Mouse (Mus musculus) ovary, postnatal 14 days (tissue): Measurements from ENCODE around the gene Tmem273.

ENCODE experiments used
- DNase-seq: peaks from one replicate; pipeline ENCODE4 v3.0.0; 2022; ENCODE audit warnings: low spot score

Gene Tmem273

DNA sequence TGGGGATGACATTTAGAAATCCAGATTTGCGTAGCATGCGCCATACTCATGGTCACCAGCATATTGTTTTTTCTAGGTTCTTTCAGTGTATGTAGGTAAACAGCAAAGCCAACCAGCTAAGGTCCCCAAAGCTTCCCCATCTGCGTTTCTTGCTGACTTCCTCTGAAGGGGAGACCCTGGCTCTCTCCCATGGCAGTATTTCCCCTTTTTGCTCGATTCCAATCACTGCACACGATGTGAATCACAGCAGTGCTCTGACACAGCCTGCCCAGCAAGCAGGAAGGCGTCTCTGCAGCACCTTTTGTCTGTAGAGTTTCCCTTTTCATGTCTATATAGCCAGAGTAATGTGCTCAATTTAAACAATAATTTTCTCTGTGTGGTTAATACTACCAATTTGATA lies 26.7 kb downstream of the Tmem273 start:
- DNase-seq: no peak

DNA sequence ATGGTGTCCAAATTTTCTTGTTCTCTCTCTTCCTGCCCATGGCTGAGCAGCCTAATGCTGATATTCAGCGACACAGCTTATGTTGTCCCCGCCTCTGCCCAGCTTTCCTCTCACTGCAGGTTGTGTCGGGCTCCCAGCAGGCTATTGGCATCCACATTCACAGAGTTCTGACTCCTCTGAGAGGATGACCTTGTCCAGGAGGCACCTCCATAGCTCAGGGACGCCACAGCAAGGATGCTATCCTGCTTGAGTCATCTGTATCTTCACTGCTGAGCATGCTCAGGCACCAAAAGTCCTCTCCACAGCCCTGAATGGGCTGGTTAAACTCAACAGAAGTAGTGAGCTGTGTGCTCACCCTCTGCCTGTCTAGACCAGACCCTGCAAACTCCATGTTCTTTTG lies 29.2 kb downstream of the Tmem273 start:
- no peak for DNase-seq

DNA sequence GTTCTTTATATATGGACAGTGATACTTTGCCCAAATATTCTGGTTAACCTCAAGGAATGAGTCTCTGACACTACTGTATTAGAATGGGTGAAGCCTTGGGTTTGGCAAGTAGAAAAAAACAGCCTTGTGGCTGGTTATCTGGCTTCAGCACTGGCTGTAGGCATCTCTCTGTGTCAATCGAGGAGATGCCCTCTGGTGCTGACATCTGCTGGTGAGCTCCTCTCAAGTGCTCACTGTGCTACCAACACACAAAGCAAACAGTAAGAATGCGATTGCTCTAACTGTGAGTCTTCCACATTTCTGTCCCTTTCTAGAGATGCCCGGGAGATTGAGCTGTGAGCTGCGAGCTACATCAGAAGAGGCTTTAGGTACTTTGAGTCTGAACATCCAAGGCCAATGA lies 30.8 kb downstream of the Tmem273 start:
- DNase-seq: no peak

DNA sequence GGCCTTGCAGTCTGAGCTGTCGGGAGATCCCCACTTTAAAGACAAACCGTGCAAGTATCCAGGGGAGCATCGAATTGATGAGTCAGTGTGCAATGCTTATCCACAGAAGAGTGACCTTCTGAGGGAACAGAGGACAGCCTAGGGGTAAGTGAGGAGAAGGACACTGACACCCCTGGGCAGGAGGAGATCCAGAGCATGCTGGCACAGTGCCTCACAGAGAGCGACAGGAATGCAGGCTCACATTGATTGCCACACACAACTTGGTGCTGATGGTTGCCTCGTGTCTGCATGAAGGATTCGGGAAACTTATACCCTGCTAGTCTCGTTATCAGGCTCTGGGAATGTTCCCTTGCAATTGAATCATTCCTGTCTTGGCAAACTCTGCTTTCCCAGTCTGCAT lies 31.5 kb downstream of the Tmem273 start:
- no peak for DNase-seq

DNA sequence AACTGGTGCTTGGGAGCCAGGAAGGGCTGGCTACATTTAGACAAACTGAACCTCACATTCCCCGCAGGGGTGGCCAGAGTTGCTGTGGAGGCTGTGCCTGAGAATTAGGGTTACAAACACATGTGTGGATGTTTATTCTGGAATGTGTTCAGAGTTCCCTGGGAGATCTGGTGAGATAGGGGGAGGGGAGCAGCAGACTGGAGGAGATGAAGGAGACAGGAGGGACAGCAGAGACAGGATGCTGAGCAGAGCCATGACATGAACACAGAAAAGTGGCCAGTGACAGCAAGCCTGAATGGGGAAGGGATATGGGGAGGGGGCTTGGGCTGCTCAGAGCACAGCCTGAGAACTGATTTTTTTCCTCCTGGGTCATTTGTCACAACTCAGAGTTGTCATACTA lies 33.5 kb downstream of the Tmem273 start:
- DNase-seq: no peak

GRCm38 (mm10) chr14:32822812-32823211 lies 37.0 kb downstream of the Tmem273 start:
- no peak for DNase-seq

GRCm38 (mm10) chr14:32823861-32824260 lies 38.1 kb downstream of the Tmem273 start:
- no peak for DNase-seq

DNA sequence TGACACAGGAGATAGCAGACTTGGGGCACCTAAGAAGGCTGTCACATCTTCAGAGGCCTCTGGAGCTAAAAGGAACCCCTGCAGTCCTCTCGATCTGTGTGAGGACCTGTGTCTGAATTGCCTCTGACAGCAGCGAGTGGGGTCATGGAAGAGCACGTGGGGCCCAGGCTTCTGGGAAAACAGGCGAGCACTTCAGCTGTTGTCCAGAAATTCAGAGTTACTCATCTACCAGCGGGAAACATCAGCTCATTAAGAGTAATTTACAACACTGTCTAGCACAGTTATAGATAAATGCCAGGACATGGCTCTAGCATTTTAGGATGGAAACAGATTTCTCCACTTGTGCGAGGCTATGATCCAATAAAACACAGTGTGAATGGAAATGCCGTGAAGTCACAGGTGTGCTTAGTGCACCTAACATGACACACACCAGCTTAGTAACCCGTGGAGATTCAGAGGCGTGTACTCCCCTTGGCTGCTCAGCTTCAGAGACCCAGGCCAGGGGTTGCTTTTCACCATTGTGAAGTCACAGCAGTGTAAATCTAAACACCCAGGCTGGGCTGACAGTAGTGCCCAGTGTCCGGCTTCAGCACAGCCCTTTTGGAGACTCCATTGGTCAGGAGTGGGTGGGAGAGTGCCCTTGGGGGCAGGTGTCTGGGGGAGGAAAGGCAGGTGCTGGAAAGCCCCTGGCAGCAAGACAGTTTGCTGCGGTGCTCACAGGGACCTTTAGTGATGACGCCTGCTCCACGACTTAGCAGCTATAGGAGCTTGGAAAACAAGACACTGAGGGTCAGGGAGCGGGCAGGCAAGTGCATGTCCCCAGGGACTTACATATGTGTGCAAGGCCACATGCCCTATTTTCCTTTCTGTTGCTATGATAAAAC lies 38.7 kb downstream of the Tmem273 start:
- DNase-seq: no peak

DNA sequence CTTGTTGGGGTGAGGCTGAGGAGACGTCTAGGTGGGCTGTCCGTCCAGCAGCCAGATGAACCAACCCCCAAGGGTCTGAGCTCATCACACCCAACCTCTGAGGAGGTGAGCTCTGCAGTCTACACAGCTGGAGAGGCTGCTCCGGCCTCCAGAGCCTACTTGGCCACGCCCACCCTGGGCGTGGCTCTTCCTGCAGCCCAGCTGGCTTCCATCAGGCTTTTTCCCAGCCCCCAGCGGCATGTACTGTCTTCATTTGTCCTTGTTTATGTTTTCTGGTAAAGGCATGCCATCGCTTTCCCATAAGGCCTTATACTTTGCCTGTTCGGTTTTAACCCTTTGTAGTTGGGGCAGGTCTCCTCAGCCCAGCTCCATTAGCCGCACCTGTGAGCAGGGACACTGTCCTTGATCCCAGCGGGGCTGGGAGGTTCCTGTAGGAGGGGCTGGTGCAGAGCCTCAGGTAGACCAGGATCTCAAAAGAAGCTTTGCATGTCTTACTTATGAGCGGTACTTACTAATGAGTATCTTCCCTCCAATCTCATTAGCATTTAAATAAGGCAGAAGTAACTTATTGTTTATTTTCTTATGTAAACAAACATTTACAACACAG lies 39.8 kb downstream of the Tmem273 start:
- DNase-seq: peak; percentile 24

DNA sequence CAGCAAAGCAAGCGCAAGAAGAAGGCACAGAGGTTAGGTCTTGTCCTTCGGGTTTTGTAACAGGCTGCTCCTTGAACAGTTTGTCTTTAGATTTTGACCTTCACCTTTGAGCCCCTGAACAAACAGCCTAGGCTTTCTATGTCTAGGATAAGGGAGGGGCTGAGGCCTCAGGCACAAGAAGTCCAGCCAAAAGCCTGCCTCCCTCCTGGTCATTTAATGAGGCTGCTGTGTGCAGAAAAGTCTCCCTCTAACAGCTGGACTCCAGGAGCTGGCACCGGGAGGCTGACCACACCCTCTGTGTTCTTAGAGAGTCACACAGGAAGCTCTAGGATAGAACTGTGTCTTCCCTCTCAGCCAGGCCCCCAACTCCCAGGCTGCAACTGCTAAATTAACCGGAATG lies 41.4 kb downstream of the Tmem273 start:
- no peak for DNase-seq

- no peak for DNase-seq
These were observed 42.4 kb downstream of the Tmem273 start for GRCm38 (mm10) chr14:32827994-32828650.

GRCm38 (mm10) chr14:32833847-32834246 lies 48.1 kb downstream of the Tmem273 start, which contains the start of gene Fam170b:
TSS of gene Fam170b (plus strand) at chr14:32833962.
- no peak for DNase-seq

DNA sequence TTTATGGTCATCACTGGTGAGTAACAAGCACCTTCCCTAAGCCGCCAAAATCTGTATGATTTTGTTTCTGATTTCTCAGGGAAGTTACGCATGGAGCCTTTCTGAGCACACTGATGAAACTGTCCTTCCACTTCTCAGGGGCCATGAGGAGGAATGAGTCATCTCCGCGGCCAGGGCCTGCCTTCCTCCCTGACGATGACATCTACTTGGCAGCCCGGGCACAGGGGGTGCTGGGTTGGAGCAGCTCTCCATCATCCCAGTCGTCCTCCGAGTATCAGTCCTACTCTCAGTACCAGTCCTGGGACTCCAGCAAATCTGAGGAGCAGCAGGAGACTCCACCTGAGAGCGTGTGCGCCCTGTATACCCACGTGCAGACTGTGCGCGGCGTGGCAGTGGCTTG lies 49.4 kb downstream of the Tmem273 start:
- DNase-seq: no peak

DNA sequence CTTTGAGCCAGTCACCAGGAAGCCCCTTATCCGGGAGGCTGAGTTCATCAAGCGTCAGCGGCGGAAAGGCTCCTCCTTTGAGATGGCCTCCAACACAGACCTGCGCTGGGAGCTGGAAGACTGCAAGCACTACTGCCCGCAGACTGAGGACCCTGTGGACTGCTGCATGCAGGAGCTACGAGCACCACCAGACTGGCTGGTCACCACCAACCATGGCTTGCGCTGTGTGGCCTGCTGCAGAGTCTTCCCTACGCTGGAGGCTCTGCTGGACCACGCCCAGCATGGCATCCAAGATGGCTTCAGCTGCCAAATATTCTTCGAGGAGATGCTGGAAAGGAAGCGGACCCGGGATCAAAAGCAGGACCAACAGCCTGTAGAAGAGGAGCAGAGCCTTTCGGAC lies 49.8 kb downstream of the Tmem273 start:
- DNase-seq: no peak

GRCm38 (mm10) chr14:32836191-32836590 lies 50.4 kb downstream of the Tmem273 start:
- DNase-seq: no peak

- no peak for DNase-seq
These were observed 56.3 kb downstream of the Tmem273 start for GRCm38 (mm10) chr14:32842052-32842451.

GRCm38 (mm10) chr14:32854059-32854458 lies 68.3 kb downstream of the Tmem273 start:
- DNase-seq: no peak

DNA sequence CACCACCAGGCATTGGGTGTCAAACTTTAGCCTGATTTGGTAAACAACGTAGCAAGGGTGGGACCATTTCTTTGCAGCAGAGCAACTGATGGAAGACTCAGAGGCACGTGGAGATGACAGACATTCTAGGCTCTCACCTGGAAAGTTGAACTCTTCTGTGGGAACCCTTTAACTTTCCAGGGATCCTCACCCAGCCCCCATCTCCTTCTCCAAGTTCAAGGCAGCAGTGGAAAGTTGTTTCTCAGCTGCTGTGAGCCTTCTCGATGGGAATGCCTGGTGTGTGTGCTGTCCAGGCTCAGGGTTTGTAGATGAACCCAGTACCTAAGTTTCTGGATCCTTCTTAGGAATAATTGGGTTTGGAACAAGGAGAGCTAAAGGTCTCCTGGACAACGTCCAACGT lies 70.5 kb downstream of the Tmem273 start:
- no peak for DNase-seq

DNA sequence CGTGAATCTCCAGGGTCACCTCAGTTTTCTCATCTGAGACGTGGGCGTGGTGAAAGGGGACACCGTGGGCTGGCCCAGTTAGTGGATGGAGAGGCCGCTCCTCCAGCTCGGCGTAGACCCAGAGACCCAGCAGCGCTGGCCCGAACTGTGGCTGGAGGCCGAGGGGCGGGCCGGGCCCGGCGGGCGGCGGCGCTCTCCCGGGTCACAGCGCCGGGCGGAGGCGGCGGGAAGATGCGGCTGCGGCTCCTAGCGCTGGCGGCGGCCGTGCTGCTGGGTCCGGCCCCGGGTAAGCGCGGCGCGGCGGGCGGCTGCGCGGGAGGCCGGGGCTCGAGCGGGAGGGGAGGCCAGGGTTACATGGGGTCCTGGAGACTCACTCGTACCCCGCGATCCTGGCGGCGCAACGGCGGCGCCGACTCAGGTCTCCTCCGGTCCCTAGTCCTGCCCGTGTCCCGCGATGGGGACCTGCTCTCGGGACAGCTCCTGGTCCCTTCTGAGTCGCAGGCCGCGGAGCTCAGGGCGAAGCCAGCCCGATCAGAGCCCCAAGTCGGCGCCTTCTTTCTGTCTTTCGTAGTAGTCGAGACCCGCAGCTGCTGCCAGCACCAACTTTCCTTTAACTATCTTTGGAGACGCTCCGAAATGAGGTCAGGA lies 71.0 kb downstream of the Tmem273 start, which contains the start of gene Vstm4:
Vstm4 (plus strand) TSS at position 76 of the 648 bp plus-strand sequence.
- DNase-seq: peak; percentile 65

DNA sequence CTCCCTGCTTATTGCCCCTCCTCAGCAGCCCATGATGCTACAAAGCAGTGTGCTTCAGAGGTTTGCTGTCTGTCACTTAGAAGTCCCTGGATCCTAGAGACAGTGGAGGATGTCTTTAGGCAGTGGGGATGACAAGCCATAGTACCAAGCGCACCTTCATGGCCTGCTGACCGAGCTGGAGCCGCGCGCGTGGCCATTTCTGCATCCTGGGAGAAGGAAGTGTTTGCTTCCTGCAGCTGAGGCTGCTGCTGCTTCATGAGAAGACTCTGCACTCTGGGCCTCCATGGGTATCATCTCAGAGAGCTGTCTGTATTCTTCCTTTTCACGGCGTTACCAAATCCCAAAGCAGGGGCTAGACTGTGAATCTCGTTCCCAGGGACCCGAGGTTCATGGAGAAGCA lies 72.6 kb downstream of the Tmem273 start:
- no peak for DNase-seq

DNA sequence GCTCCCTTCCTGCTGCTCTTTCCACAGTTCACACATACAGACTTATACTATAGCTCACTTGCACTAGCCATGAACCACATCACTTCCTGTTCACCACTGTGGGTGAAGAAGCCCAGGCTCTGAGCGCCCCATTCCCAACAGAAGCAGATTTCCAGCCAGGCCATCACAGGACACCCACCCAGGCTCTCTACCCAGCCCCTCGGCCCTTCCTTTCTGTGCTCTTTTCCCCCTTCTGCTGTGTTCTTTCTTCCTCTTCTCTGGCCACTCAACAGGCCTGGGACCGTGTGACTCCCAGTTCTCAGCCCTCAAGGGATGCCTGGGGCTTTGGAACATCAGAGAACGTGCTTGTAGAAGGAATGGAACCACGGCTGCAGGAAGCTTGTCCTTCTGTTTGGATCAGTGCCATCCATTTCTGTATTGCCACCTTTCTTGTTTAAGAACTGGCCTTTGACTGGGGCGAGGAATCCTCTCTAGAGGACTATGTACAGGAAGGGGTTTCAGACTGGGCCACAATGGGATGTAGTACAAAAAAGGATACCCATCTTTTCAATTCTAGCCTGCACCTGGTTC lies 73.3 kb downstream of the Tmem273 start:
- DNase-seq: no peak
